Mouse (Mus musculus) stomach, postnatal 0 days (tissue): ENCODE results near the gene Hrk.

Experiments
- CTCF ChIP-seq: IDR thresholded peaks from 2 replicates; pipeline ENCODE4 v1.5.1; 2016; ENCODE audit warnings: antibody characterized with exemption, low read depth, mild to moderate bottlenecking, moderate library complexity
- EP300 ChIP-seq: optimal IDR thresholded peaks from 2 replicates; pipeline ENCODE3; 2016; ENCODE audit warnings: antibody characterized with exemption

GRCm38 (mm10) chr5:118145999-118146679 lies 18.3 kb upstream of the Hrk start:
- TF ChIP-seq CTCF (no peak), EP300 (no peak)
